Mouse (Mus musculus) T-helper 1 cell (primary cell): Measurements from ENCODE around the gene Nnat.
"Not testable (repeated sequence)": the region's sequence is repeated elsewhere in the genome, so short reads cannot be mapped to it uniquely, and the experiment has no call there.

Source experiments
- in situ Hi-C: fragments of 300-600 bp; cut with MboI, MseI; formaldehyde crosslinking; loops from one replicate; pipeline ENCODE4 v1.15.1; 2025; ENCODE audit warnings: high pct_unique_total_duplicates

Gene Nnat

DNA sequence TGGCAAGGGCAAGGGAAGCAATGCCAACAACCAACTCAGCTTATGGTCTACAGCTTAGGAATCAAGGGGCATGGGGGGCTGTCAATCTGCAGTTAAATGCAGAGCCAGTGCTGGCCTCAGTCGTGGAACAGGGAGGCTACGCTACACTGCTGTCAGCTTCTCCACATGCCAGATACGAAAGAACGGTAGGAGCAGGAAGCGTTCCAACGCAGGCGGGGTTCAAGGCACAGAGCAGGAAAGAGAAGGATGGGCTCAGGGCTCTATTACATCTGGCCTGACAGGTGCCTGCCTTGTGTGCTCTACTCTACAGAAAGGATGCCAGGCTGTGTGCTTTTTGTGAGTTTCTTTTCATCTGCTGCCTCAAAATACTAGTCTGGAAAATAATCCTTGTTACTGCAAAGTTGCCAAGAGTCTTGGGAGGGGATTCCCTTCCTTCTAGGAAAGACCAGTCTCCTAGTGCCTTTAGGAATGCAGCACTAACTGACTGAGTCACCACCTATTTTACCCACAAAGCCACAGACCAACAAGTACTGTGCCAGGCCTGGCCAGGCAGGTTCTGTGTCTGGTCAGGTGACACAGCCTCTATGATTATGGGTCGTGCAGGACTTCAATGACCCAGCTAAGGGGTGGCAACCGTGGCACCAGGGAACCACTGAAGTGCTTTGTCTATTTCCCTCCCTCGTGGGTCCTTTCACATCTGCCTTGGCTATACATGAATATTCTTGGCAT lies 7.6 kb upstream of the Nnat start:
- in situ Hi-C loops = no loop called here

DNA sequence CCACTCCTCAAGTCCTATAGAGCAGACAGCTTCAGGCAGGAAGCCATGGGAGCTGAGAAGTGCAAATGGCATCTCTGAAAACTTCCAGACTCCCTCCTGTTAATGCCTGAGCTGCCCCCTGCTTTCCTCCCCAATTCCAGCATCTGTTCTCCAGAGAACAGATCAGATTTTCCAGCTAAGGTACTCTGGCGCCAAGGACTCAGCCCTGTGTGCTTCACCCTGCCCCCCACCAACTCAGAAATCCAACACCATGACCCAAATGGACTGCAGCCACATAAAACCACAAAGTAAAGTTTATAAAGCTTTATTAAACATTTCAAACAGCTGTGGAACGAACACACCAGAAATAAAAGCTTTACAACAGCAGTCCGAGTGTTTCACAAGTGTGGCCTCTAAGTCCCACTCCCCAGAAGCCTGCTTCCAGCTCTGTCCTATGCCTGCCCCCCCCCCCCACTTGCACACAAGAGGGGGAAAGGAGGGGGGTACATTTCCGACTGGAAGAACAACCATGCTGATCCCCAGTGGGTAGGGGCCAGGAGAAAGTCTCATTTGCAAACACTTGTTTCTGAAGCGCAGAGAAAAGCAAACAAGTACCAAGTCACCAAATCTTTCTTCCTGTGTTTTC lies 3.7 kb upstream of the Nnat start:
- in situ Hi-C loops = no loop called here

DNA sequence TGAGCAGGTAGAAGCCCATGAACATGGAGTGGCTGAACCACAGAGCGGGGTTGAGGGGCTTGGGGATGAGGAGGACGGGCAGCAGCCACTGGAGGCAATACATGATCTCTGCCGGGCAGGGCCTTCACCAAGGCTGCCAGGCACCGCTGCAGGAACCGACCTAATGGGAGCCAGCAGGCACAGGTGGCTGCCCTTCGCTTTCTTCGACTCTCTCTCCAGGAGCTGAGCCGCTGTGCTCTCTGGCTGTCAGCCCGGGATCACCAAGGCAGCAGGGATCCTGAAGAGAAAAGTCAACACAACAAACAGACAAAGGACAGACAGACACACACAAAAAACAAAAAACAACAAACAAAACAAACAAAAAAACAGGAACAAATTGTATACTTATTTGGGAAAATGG lies 1.8 kb upstream of the Nnat start:
- in situ Hi-C loops = no loop called here

DNA sequence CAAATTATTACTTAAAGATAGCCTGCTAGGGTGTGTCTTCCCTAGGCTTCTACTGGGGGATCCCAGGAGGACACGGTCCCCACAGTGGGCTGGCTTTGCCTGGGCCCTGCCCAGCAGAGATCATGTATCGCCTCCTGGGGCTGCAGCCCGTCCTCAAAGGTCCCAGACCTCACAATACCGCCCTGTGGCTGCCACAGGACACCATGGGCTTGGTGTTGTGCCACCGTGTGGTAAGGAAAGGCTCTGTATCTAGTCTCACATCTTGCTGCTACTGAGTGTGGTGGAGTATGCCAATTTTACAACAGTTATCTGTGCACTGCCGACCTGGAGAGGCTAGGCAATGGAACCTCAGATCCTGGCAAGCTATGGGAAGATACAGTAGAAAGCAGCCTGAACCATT lies 1.4 kb upstream of the Nnat start:
- in situ Hi-C loops = no loop called here

DNA sequence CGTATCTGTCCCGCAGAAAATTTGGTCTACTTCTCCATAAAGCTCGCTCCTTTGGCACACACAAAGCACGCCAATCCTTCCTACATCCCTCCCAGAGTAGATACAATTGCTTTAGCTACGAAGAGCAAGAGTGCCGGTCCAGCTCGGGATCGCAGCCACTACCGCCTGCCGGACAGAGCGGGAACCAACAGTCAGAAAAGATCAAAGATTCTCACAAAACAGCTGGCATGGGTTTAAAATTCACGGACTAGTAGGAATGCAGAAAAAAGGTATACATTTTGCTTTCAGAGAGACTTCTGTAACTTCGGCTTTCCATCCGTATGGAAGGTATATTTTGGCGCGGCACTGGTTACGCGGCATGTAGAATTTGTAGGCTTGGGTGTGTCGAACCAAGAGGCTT lies 438 bp upstream of the Nnat start:
- in situ Hi-C loops = no loop called here

DNA sequence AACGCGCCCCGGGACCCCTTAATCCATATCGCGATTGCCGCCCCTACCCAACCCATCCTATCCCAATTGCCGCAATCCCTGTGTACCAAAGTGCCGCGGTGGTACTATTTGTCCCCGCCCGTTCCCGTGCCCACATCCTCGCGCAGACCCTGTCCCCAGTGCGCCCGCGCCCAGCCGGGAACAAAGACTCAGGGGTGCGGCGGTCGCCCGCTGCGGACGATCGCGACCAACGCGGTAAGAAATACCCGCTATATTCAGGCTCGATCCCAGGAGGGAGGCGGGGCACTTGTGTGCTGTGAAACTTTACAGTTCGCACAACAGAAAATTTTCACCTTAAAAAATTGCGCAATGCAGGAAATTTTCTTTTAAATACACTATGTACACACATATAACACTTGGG lies 424 bp downstream of the Nnat start:
- in situ Hi-C loops = no loop called here

DNA sequence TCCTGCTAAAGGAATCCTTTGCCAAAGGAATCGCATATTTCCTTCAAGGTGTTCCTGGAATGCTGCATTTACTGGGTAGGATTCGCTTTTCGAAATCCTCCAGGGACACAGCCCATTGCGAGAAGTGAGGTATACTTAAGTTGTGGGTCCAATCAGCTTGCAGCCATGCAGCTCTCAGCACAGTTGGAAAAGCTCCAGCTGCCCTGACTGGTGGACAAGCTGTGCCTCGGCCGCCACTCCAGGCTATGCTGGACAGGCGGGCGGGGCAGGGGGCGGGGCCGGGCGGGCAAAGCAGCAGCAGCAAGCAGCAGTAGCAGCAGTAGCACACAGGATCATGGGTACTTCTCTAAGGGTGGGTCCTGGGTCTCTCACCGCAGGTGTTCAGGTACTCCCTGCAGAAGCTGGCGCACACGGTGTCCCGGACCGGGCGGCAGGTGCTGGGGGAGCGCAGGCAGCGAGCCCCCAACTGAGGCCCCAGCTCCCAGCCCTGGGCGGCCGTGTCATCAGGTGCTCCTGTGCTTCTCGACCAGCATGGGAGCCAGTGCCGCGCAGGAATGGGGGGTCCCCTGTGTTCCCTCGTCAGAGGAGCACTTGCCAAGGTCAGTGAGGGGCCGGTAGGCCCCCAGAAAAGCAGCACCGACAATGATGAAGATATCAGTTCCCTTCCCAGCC lies 1.4 kb downstream of the Nnat start:
- in situ Hi-C loops = no loop called here

DNA sequence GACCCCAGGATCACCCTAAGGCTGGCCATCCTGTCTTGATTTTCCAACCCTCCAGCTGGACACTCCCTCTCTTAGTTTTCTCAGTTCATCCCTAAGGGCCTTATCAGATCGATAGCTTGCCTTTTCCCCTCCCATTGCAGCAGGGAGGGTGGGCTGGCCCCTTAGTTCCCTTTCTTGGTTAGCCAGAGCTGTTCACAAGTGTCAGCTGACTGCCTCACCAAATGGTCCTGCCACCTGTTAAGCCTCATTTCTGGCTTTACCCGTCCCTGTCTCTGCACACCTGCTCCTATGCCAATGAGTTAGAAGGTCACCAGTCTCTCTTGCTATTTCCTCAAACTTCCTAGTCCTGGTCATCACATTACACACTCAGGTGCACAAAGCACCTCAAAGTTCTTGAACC lies 3.2 kb downstream of the Nnat start:
- in situ Hi-C loops = no loop called here

DNA sequence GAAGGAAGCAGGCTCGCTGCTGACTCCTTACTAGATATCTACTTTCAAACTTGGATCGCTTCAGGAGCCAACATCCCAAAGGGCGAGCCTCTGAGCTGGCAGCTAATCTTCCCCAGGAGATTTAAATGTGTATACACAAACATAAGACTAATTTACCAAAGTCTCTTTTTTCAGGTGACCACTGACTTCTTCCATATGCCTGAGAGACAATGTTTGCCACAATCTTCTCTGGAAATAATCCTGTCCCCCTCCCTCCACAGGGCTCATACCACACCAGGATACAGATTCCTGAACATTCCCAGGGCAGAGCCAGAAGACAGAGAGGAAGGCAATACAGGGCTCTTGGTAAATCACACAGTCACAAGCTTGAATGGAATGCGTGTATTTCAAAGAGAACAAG lies 4.8 kb downstream of the Nnat start:
- in situ Hi-C loops = no loop called here

DNA sequence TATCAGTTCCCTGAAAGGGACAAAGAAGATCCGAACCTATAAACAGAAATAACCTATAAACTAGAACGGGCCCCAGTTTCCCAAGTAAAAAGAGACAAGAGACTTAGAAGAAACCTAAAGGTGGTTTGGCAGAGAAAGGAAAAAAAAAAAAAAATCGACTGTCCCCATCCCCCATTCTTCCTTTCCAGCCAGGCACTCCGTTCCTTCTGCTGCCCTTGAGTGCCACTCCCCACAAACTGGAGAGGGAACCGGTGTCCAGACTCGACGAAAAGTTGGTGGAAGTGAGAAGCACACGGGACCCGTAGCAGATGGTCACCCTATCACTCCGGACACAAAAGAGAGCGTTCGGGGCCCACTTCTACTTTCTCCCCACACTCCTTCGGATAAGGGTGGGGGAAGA lies 5.6 kb downstream of the Nnat start:
- in situ Hi-C loops = no loop called here

DNA sequence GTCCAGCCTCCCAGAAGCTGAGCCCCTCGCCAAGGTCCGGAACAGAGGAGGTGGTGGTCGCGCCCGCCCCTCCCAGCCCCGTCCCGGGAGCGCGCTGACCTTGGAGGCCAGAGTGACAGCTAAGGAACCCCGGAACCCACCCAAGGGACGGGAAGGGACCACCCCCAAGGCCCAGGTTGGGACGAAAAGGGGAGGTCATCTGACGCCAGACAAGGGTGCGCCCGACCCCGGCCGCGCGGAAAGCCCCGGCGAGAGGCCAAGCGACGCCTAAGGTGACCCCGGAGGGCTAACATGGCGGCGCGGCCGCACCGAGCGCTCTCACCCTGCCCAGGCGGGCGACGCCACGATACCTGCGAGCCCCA lies 6.0 kb downstream of the Nnat start:
- in situ Hi-C loops = no loop called here

DNA sequence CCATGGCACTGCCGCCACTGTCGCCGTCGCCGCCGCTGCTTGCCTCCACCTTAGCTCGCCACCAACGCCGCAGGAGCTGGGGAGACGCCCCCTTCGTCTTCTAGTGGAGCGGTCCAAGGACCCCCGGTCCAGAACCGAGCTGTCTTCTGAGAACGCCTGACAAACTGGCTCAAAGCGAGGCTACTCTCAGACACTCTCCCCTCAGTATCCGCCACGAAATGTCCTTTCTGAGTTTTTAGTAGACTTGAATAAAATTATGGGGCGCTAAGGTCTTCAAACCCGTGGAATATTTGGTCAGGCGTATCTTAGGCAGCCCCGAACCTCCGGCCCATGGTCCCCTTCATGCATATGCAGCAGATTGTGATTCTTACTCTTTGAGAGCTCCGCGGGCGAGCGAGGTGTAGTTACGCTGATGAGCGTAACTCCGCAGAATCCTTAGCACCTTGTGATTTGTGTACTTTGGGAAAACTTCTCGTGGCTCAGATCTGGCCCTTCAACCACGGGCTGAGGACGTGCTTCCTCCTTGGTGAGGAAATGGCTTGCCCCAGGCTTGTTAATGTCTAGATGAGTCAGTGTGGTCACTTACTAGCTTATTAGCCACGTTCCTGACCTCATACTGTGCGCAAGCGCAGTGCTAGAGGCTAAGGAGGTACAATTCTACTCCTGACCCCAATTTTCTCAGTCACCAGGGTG lies 6.5 kb downstream of the Nnat start:
- in situ Hi-C loops = no loop called here

DNA sequence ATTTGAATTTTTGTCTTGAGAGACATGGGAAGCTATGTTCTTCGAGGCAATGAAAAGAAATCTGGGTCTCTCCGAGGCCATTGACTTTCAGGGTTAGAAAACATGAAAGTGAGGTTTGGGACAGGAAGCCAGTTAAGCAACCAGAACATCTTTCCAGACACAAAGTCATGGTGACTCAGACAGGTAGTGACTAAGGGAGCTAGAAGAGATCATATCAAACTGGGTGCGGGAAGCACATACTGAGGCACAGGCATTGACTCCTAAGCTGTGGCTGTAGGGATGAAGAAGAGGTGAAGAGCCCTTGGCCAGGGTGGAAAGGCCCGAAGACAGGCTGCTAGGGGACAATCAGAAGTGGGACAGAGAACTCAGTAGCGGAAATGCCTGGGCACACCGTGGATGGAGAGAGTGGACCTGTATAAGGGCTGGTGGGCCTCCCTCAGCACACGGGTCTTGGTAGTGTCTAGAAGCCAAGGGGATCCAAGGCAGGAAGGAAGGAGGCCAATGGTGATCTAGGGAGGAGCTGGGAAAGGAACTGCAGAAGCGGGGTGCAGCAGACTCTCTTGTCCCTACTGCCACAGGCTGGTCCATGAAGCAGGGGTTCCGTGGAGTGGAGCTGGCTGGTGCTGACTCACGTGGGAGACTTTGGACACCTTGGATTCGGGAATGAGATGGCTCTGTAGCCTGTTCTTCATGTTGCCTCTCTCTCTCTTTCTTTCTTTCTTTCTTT lies 7.5 kb downstream of the Nnat start:
- in situ Hi-C loops = no loop called here

DNA sequence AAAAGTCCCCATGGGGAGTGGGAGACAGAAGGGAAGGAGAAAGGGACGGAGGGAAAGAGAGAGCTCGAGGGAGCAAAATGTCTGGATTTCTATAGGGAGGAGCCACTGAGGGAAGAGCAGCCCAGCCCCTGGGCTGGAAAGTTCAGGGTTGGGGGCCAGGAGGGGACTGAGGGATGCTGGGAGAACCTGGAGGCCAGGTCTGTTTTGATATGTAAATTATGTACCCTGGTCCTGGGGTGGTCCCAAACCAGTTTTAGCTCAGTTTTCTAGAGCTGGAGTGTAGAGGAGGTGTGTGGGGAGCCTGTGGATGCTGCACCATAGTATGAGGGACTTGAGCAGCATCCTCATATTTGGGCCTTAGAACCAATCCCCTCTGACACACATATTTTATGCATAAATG lies 9.0 kb downstream of the Nnat start:
- in situ Hi-C loops = no loop called here

DNA sequence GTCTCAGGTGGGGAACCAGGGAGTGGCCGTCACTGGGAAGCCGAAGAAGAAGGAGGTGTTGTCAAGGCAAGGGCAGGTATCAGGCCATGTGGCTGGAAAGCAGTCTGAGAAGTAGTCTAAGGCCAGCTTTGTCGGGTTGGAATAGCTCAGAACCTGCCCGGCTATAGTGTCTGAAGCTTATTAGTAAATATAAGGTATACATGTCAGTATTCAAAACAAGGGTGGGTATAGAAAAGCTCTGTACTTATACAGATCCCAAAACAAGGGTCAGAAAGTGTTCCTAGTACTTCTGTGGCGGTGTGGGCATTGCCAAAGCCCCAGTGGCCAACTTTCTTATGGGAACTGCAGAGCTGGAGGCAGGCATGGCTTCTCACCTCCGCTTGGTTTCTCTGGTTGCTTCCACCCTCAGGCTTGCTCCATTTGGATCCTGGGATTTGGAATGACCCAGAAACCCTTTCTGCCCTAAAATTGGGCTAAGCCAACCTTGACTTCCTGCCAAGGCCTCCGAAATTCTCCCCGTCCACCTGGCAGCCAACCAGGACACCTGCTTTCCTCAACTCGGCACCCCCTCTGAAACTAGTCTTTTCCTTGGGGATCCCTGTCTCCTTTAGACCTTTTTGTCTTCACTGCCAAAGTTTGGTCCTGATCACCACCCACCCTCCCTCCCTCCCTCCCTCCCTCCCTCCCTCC lies 10.1 kb downstream of the Nnat start:
- in situ Hi-C loops = loop anchor here (5.0 kb wide), 2 partner anchors 108 to 233 kb away; no protein-coding TSS in a partner anchor

DNA sequence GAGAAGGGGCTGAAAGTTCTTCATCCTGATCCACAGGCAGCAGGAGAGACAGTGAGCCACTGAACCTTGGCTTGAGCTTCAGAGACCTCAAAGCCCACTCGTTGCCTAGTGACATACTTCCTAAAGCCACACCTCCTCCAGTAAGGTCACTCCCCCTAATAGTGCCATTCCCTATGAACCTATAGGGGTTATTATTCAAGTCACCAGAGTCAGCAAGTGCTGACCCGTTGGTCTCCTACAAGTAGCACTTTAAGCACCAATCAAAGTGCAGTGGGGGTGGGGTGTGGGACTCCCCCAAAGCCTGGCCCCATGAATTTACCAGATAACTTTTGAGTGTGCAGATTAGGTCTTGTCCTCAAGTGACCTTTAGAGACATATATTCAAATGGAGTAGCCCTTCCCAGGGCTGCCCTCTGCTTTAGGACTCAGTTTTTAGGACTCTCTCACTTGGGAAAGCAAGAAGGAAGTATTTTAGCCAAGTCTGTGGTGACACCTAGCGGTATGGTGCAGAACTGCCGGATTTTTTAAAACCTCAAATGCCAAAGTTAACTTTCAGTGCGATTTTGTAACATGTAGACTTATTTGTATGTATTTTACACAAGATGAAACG lies 11.4 kb downstream of the Nnat start, which contains the start of gene Blcap:
Blcap (minus strand) TSS at position 51 of the 609 bp plus-strand sequence.
- in situ Hi-C loops = loop anchor here (5.0 kb wide), 2 partner anchors 109 to 234 kb away; no protein-coding TSS in a partner anchor

DNA sequence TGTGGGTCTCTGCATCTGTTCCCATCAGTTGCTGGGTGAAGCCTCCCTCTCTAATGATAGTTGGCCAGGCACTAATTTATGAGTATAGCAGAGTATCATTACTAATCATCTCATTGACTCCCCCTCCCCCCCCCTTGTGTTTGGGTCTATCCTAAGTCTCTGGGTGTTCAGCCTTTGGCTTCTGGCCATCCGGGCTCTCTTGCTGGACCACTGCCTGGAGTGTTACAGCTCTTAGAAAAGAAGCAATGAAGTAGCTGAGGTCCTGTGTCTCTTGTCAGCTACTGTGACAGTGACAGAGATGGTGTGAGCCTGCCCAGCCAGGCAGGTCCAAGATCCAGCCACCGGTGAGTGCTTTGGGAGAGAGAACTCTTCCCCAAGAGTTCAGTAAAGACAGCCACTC lies 12.9 kb downstream of the Nnat start:
- in situ Hi-C loops = loop anchor here (5.0 kb wide), 2 partner anchors 110 to 235 kb away; no protein-coding TSS in a partner anchor

DNA sequence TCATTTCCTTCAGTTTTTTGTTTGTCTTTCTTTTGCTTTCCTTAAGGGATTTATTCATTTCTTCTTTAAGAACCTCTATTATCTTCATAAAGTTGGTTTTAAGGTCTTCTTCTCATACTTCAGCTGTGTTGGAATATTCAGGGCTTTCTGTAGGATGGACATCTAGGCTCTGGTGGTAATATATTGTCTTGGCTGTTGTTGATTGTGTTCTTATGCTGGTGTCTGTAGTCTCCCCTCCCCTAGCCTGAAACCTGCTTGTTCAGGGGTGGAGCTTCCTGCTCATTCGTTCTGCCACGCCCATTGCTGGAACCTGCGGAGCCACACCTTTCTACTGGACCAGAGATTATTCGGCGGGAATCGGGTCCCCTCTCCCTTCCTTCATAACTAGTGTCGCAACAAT lies 25.5 kb downstream of the Nnat start:
- in situ Hi-C loops = not testable (repeated sequence)

DNA sequence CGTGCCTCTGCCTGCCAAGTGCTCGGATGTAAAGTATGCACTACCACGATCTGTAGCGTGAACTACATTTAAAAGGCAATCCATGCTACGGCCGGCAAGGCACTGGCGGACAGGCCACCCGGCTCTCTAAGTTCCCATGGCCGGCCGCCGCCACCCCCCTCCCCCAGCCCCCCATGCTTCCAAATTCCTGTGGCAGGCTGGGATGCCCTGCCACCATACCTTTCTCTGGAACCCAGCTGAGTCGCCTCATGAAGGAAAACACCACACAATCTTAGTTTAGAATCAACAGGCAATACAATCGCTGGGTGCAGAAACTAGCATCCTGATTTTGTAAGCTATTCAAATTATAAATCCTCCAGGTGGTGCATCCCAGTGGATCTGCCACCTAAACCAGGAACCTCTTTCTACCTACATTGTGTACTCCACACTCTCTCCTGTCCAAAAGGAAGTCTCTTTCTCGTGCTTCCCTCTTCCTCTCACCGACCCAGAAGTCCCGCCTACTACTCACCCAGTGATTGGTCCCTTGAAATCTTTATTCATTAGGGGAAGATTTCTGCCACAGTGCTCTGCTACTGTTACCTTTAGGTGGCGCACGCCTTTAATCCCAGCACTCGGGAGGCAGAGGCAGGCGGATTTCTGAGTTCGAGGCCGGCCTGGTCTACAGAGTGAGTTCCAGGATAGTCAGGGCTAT lies 37.1 kb downstream of the Nnat start:
- in situ Hi-C loops = no loop called here

DNA sequence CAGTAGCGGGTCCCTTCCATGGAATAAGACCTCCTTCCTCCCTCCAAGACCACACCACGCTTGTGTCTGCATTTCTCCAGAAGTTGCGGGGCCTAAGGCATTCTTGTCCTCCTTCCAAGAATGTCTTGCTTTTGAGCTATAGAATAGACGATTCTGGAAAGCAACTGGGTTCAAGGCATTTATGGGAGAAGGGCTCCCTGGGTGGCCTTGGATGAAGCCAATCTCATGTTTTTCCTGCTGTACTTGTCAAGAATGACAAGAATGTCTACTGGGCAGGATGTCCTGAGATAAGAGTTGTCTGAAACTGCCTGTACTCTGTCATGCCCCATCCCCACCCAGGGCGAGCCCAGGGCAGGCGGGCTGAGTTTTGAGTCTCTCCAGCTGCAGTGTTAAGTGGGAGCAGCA lies 41.6 kb downstream of the Nnat start:
- in situ Hi-C loops = no loop called here
